Mouse (Mus musculus): Measurements from ENCODE around the gene Itsn1. TPM values are rescaled to one million over a fixed set of nuclear protein-coding genes. Genes with fewer than 3 reads are reported as not detected.

Itsn1 gene
- polyA plus RNA-seq, 1 experiment from 2014 or later = 32.5 TPM

Small RNA genes within 50 kb of the gene (microRNA-seq; reads per million reads assigned to microRNA genes)
- not detected for gene Gm27773

Other genes starting within 250 kb of the Itsn1 start
- 55.0 and 58.4 TPM in 2 replicates for gene Ifnar1, start 244.0 kb upstream of the Itsn1 start, polyA plus RNA-seq (2014; fragmentation: Nextera tagmentation; extraction: Ambion mirVana)
- 25.2 and 32.7 TPM in 2 replicates for gene Ifngr2, start 182.2 kb upstream of the Itsn1 start, polyA plus RNA-seq (2014; fragmentation: Nextera tagmentation; extraction: Ambion mirVana)
- gene Tmem50b, start 131.5 kb upstream of the Itsn1 start, polyA plus RNA-seq (2014; fragmentation: Nextera tagmentation; extraction: Ambion mirVana) = 31.6 and 32.4 TPM in 2 replicates
- 3.9 and 6.4 TPM in 2 replicates for gene Dnajc28, start 110.3 kb upstream of the Itsn1 start, polyA plus RNA-seq (2014; fragmentation: Nextera tagmentation; extraction: Ambion mirVana)
- 131 and 143 TPM in 2 replicates for gene Gart, start 82.3 kb upstream of the Itsn1 start, polyA plus RNA-seq (2014; fragmentation: Nextera tagmentation; extraction: Ambion mirVana)
- 150 and 151 TPM in 2 replicates for gene Son, start 81.8 kb upstream of the Itsn1 start, polyA plus RNA-seq (2014; fragmentation: Nextera tagmentation; extraction: Ambion mirVana)
- 37.0 and 40.8 TPM in 2 replicates for gene Donson, start 40.5 kb upstream of the Itsn1 start, polyA plus RNA-seq (2014; fragmentation: Nextera tagmentation; extraction: Ambion mirVana)
- 57.9 and 71.7 TPM in 2 replicates for gene Cryzl1, start 306 bp upstream of the Itsn1 start, polyA plus RNA-seq (2014; fragmentation: Nextera tagmentation; extraction: Ambion mirVana)